Mouse (Mus musculus) cerebellum, adult 9-11 months (tissue): ENCODE results near the gene Cbln3.

Source experiments
- DNase-seq: peaks from one replicate; pipeline ENCODE4 v3.0.0; 2022

Cbln3 gene

DNA sequence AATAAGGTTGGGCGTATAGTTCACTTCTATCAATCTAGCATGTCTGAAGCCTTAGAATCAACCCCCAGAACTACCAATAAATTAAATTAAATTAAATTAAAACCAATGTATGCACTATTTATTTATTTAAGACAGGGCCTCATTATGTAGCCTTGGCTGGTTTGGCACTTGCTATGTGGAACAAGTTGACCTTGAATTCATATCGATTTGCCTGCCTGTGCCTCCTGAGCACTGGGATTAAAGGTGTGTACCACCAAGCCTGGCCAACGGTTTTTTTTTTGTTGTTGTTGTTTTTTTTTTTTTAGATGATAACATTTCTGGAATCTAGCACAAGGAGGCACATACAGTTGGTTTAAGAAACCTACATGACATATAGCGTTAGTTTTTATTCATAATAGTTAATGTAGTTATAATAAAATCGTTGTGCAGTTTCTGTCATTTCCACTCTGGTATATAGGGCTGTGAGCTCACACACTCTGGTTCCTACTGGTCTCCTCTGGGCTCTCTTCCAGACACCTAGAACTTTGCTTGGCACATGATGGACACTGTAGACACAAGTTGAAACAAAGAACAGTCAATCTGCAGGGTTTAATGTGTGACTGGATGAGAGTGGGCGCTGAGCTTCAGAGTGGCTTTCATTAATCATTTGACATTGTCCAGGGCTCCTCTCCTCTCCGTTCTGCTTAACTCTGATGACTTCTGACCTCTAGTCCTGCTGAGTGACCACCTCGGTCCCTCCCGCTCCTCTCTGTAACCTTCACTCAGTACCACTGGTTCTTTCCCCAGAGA, 38.5 kb downstream of the Cbln3 start:
- no peak for DNase-seq

DNA sequence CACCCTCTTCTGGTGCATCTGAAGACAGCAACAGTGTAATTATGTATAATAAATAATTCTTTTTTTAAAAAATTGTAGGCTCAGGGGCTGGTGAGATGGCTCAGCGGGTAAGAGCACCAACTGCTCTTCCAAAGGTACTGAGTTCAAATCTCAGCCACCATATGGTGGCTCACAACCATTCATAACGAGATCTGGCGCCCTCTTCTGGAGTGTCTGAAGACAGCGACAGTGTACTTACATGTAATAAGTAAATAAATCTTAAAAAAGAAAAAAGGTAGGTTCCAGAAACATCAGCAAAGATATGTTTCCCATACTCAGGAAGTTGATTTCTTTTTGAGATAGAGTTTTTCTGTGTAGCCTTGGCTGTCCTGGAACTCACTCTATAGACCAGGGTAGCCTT, 41.4 kb downstream of the Cbln3 start:
- DNase-seq: no peak

DNA sequence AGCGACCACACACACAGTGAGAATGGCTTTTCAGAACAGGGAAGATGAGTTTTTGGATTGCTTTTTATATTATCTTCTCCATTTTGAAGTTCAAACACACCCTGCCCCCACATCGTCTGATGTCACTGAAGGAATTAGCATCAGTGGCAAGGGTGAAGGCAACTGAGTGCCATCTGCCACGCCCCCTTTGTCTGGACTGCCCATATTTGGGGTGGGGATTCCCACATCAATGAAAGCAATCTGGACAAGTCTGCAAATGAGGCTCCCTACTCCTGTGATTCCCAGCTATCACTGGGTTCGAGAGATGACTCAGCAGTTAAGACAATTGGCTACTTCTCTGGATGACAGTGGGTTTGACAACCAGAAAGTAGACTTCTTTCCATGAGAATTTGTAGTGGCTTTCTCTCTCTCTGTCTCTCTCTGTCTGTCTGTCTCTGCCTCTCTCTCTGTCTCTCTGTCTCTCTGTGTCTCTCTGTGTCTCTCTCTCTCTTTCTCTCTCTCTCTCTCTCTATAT, 43.3 kb downstream of the Cbln3 start:
- DNase-seq: no peak

DNA sequence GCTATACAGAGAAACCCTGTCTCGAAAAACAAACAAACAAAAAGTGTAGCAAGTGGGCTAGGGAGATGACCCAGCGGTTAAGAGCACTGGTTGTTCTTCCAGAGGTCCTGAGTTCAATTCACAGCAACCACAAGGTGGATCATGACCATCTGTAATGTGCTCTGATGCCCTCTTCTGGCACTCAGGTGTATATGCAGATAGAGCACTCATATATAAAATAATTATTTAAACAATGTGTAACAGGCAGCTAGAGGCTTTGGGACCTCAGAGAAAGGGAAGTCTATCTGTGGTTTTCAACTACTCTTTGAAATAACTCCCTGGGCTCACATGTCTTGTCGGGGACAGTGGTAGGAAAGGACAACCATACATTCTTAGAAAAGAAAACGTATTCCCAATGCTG, 45.5 kb downstream of the Cbln3 start:
- no peak for DNase-seq

DNA sequence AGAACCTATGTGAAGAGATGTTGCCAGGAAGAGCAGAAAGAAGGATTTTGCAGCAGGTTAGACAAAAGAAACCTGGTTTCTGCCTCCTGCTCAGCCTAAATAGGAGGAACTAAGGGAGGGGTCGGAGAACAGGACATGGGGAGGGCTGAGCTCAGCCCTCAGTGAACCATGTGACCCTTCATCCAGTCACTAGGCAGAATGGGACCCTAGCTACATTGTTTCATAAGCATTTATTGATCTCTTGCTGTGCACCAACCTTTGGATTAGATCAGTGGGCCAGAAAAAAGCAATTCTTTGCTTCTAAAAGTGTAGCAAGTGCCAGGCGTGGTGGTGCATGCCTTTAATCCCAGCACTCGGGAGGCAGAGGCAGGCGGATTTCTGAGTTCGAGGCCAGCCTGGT, 45.9 kb downstream of the Cbln3 start:
- no peak for DNase-seq

DNA sequence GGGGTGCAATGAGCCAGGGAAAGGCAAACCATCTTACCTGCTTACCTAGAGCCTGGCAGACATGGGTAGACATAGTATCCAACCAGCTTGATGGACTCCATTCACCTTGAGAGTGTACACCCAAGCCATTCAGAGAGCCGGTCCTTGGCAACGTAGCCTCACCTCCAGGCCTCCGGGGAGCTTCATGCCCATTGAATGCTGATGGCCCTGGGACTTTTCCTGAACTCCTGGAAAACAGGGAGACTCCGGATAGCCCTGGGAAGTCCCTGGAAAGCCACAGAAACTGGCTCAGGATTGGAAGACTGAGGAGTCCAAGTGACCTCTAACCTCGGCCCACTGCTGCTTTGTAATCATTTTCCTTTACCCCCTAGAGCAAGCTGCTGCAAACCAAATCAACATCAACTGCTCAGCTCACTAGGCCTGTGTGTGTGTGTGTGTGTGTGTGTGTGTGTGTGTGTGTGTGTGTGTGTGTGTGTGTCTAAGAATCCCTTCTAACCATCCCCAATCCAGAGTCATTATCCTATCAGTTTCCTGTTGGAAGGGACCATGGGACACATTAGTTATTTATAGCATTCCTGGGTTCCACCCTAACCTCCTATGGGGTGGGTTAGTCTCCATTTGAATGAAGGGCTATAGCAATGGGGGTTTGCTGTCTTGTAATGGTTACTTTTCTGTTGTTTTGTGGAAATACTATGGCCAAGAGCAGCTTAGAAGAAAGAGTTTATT, 49.2 kb downstream of the Cbln3 start:
- DNase-seq: no peak

DNA sequence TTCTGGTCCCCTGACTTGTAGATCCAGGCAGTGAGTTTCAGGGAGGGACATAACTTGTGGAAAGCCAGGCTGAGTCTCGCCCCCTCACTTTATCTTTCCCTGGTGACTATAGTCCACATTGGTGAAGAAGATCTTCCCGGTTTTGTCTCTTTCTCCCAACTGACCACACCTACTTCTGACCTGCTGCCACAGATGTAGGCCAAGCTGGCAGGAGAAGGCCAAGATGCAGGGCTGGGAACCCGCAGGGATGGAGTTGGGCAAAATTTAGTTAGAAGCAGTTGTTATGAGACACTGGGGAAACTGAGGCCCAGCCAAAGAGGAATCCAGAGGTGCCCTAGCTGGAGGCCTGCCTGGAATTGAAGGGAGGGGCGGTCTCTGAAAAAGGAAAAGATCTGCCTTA, 51.1 kb downstream of the Cbln3 start:
- DNase-seq: no peak

DNA sequence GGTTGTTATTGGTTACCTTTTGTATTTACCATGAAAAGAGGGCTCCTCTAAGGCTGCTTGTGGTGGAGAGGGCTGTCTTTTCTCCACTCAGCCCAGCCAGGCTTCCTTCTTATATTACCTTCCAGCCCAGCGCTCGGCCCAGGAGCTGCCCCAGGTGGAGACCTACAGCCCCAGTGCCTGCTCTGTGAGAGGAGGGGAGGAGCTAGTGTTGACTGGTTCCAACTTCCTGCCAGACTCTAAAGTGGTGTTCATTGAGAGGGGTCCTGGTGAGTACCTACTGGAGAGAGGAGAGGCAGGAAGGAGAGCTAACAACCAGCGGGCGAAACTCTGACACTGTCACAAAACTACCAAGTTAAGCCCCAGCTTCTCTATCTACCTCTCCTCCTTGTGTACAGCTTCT, 53.9 kb downstream of the Cbln3 start:
- no peak for DNase-seq

DNA sequence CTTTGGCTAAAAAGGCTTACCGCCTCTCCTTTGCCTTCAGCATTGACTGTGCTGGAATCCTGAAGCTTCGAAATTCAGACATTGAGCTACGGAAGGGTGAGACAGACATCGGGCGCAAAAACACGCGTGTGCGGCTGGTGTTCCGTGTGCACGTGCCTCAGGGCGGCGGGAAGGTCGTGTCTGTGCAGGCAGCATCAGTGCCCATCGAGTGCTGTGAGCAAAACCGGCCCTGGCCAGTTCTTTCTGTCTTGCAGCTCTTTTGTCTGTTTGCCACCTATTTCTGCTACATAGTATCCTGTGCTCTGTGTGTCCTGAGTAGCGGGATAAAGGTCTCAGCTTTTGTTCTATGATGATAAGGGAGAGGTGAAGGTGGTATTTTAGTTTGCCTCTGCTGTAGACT, 54.3 kb downstream of the Cbln3 start:
- no peak for DNase-seq
